Mouse (Mus musculus) gastrocnemius, postnatal 25 days (tissue): ENCODE results near the gene Fbxo24. TPM values are rescaled to one million over a fixed set of nuclear protein-coding genes. Genes with fewer than 3 reads are reported as not detected.

ENCODE experiments used
- total RNA-seq, 2 experiments: library from RNA; stranded (reverse); gene quantifications; 1 replicate in 1 of 2; 2 replicates in 1 of 2; pipeline ENCODE4 v1.2.3; 2021

Gene Fbxo24
- total RNA-seq, 2 experiments from 2014 or later = 0.16 to 0.18 TPM

Other genes starting within 250 kb of the Fbxo24 start
- gene Zan, start 151.9 kb downstream of the Fbxo24 start, total RNA-seq = under 1 TPM in 1 of 2 experiments, not detected in 1; 0.08 TPM
- gene Pop7, start 126.5 kb downstream of the Fbxo24 start, total RNA-seq = 1 to 10 TPM; 9.7 to 9.9 TPM
- gene Gigyf1, start 110.5 kb downstream of the Fbxo24 start, total RNA-seq = 10 to 100 TPM; 15.2 to 17.5 TPM
- not detected for gene Epo, start 95.8 kb downstream of the Fbxo24 start, total RNA-seq
- gene Gnb2, start 95.5 kb downstream of the Fbxo24 start, total RNA-seq = 100 to 1,000 TPM; 129 to 130 TPM
- gene Actl6b, start 75.5 kb downstream of the Fbxo24 start, total RNA-seq = not detected
- gene Tfr2, start 59.2 kb downstream of the Fbxo24 start, total RNA-seq = not detected
- 10 to 100 TPM; 12.5 to 12.8 TPM for gene Mospd3, start 27.9 kb downstream of the Fbxo24 start, total RNA-seq
- 100 to 1,000 TPM in 1 of 2 experiments, 10 to 100 TPM in 1; 79.0 to 112 TPM for gene Pcolce, start 15.2 kb downstream of the Fbxo24 start, total RNA-seq
- 10 to 100 TPM; 13.9 to 15.4 TPM for gene Lrch4, start 119 bp upstream of the Fbxo24 start, total RNA-seq
- 1 to 10 TPM; 2.9 to 3.9 TPM for gene Gm20605, start 173 bp upstream of the Fbxo24 start, total RNA-seq
- gene Sap25, start 12.3 kb upstream of the Fbxo24 start, total RNA-seq = 1 to 10 TPM; 1.8 to 2.7 TPM
- gene Irs3, start 16.7 kb upstream of the Fbxo24 start, total RNA-seq = 1 to 10 TPM in 1 of 2 experiments, under 1 TPM in 1; 0.36 to 1.5 TPM
- gene Agfg2, start 55.7 kb upstream of the Fbxo24 start, total RNA-seq = 1 to 10 TPM; 3.3 to 4.7 TPM
- under 1 TPM; 0.10 to 0.35 TPM for gene Nyap1, start 112.6 kb upstream of the Fbxo24 start, total RNA-seq
- gene Tsc22d4, start 116.7 kb upstream of the Fbxo24 start, total RNA-seq = 10 to 100 TPM; 57.8 to 59.1 TPM
- gene Ppp1r35, start 149.8 kb upstream of the Fbxo24 start, total RNA-seq = 1 to 10 TPM; 7.1 to 8.9 TPM
- 10 to 100 TPM; 14.7 to 20.1 TPM for gene Mepce, start 158.7 kb upstream of the Fbxo24 start, total RNA-seq
- under 1 TPM in 1 of 2 experiments, not detected in 1; 0.35 TPM for gene Zcwpw1, start 158.8 kb upstream of the Fbxo24 start, total RNA-seq
- gene Pilra, start 207.3 kb upstream of the Fbxo24 start, total RNA-seq = under 1 TPM; 0.13 to 0.40 TPM
- under 1 TPM in 1 of 2 experiments, not detected in 1; 0.88 TPM for gene Pilrb1, start 229.1 kb upstream of the Fbxo24 start, total RNA-seq
- under 1 TPM; 0.28 to 0.54 TPM for gene Pilrb2, start 242.8 kb upstream of the Fbxo24 start, total RNA-seq